Mouse (Mus musculus): Measurements from ENCODE around the gene Timp2.
"Not testable (repeated sequence)": the region's sequence is repeated elsewhere in the genome, so short reads cannot be mapped to it uniquely, and the experiment has no call there.

Timp2 gene

DNA sequence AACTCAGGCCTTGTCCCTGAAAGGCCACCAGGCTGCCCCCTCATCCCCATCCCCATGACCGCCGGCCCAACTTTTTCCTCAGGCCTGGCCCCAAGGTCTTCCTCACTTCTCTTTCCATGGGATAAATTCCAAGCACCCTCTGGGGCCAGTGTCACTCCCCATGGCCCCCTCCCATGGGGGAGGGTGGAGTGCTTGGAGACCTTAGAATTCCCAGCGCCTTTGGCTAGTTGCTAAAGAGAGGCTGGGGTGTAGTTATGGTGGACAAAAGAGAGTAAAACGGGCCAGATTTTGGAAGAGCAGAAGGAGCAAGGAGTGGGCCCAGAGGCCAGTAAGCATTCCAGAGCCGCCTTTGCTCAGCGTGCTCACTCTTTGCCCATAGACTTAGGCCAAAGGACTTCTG lies at the start of gene Timp2:
TSS of gene Timp2 (minus strand) at position 101 of the 400 bp plus-strand sequence.
- peak in 1 of 2 experiments; percentile 38 for DNase-seq (ENCODE audit: low spot score in 2 of 2)

GRCm38 (mm10) chr11:118405311-118405710 lies 49.8 kb upstream of the Timp2 start:
- DNase-seq (ENCODE audit: low spot score in 2 of 2) = no peak

GRCm38 (mm10) chr11:118403951-118404899 lies 48.7 kb upstream of the Timp2 start:
- DNase-seq (ENCODE audit: low spot score in 2 of 2) = no peak

- DNase-seq (ENCODE audit: low spot score in 2 of 2) = no peak
These were observed 47.6 kb upstream of the Timp2 start for GRCm38 (mm10) chr11:118403183-118403582.

DNA sequence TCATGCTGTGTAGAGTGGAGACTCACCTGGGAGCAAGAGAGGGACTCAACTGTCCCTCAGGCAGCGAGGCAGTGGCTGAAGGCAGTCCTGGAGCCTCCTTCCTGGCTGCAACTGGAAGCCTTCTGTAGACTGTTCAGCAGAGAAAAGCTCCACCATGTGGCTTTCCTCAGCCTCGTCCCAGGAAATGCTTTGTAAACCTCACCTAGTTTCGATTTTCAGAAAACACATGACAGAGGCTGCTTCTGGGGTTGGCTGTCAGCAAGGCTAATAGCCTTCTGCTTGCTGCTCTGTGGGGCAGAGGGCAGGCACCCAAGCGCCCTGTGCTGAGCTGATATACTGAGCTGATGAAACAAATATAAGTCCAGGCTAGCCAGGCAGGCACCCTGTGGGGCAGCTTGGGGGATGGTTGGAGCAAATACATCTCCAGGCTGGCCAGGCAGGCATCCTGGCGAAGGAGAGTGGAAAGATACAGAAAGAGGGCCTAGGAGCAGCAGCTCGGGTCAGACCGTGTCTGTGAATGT lies 46.3 kb upstream of the Timp2 start, which contains the start of gene Lgals3bp:
TSS of gene Lgals3bp (minus strand) at position 333 of the 521 bp plus-strand sequence.
- peak; percentile 62 to 70 for DNase-seq (ENCODE audit: low spot score in 2 of 2)

DNA sequence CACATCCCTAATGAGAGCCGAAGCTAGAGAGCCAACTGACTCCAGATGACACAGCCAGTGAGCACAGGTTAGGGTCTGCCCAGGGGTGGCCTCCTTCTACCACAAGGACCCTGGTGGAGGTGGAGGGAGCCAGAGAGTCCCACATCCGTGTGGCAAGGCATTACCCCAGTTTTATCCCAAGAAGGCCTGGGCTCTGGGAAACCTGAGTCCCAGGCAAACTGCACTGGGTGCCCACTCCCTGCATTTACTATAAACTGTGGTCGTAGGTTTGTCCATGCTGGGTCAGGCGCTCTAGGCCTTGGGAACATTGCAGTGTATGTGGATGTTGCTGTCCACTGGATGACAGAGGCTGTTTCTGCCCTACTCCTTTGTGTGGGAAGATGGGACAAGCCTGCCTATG lies 45.7 kb upstream of the Timp2 start:
- no peak for DNase-seq (ENCODE audit: low spot score in 2 of 2)

- DNase-seq (ENCODE audit: low spot score in 2 of 2) = no peak
These were observed 45.0 kb upstream of the Timp2 start for GRCm38 (mm10) chr11:118400566-118400936.

DNA sequence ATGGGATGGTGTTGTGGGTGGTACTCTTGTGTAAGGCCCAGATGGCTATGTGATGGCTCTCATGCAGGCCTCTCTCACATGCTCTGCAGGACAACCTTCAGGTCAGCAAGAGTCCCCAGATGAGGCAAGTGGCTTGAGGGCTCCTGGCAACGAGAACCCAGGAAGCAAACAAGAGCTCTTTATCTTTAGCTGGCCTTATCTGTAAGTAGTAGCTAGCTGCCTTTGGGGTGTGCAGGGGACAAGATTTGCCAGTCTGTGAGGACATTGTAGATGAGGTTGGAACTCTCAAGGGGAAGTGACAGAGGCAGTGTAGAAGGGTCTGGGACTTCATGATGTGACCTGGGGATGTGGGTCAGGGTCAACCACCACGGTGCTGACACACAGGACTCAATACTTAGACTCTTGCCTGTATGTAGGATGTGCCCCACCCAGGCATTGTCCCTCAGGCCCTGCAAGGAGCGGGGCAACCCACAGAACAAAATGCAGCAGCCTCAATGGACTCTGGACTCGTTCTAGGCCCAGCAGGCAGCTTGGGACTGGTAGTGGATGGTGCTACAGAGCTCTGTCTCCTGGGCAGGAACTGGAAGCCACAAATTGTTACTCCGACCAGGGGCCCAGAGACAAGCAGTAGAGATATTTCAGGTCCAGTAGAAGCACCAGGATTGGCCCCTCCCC lies 44.5 kb upstream of the Timp2 start:
- DNase-seq (ENCODE audit: low spot score in 2 of 2) = no peak

DNA sequence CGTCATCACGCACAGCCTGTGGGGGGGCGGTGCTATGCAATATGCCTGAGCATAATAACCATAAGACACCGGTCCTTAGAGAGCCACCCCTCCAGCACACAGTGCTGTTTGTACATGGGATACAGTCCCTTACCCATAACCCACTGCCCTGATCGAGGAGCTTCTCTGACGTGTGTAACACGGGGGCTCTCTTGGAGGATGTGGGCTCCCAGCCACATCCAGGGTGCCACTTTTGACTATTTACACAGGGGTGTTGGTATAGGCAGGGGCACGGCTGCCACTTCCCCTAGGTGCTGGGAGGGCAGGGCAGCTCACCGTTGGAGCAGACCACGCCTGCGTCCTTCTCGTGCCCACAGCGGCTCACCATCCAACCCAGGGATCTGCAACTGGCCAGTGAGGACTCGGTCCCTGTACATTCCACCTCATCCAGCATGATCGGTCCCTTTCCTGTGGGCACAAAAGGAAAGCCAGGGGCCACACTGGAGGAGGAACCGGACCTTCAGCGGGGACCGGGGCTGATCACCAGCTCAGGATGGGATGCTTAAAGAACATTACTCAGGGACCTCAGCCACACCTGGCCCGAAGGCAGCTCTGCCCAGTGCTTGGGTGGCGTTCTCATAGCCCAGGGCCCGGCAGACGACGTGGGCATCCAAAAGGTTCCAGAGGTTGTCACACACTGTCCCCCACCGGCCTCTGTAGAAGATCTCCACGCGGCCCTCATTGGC lies 42.4 kb upstream of the Timp2 start:
- no peak for DNase-seq (ENCODE audit: low spot score in 2 of 2)

- no peak for DNase-seq (ENCODE audit: low spot score in 2 of 2)
These were observed 39.0 kb upstream of the Timp2 start for GRCm38 (mm10) chr11:118394538-118394937.

GRCm38 (mm10) chr11:118393991-118394390 lies 38.5 kb upstream of the Timp2 start:
- no peak for DNase-seq (ENCODE audit: low spot score in 2 of 2)

- DNase-seq (ENCODE audit: low spot score in 2 of 2) = not testable (repeated sequence)
These were observed 32.3 kb upstream of the Timp2 start for GRCm38 (mm10) chr11:118387816-118388215.

- DNase-seq (ENCODE audit: low spot score in 2 of 2) = peak; percentile 56 to 84
These were observed 23.9 kb upstream of the Timp2 start for GRCm38 (mm10) chr11:118379251-118380009.

DNA sequence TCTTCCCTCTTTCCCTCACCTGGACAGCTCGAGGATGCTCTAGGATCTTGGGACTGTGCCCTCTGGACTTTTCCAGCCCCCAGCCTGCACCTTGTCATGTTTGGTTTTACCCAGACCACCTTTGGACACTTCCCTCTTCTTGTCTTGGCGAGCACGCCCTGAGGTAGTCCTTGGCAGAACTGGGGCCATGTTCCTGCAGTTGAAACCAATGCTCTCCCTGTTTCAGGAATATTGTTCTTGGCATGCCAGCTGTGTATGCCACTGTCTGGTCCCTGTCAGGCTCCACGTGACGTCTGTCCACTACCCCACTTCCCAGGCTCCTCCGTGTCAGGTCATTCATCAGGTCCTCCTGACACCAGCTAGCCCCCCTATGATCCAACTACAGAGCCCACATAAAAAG lies 23.1 kb upstream of the Timp2 start:
- DNase-seq (ENCODE audit: low spot score in 2 of 2) = no peak

- not testable (repeated sequence) for DNase-seq (ENCODE audit: low spot score in 2 of 2)
These were observed 20.8 kb upstream of the Timp2 start for GRCm38 (mm10) chr11:118376323-118376722.

DNA sequence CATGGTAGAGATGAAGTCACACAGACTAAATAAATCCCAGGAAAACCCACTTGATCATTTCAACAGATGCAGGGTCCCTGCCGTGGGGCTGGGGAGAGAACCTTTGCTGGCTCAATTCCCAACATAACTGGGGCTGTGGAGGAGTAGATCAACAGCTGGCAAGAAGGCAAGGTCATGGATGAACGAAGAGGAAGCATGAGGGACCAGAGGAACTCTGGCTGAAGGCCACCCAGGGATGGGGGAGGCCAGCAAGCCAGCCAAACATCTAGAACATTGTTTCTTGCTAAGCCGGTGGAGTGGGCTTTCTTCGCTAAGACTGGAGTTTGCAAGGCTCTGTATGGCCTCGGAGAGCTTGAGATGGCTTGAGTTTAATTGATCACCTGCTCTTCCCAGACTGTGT lies 20.3 kb upstream of the Timp2 start:
- no peak for DNase-seq (ENCODE audit: low spot score in 2 of 2)

DNA sequence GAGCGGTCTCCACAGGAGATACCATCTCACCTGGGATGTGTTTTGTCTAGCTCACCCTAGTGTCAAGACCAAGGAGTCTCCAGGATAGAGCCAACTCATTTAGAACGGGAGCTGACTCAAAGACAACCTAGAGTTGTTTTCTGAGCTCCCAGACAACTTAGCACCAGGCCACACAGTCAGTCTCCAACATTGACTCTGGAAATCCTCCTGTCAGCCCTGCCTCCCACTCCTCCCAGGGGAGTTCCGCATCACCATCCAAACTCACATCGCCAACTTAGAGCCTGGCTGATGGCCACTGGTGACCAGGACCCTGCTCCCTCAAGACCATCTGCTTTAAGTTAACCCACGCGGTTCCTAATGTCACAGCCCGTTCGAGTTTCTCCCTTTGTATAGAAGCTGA lies 19.9 kb upstream of the Timp2 start:
- DNase-seq (ENCODE audit: low spot score in 2 of 2) = no peak

DNA sequence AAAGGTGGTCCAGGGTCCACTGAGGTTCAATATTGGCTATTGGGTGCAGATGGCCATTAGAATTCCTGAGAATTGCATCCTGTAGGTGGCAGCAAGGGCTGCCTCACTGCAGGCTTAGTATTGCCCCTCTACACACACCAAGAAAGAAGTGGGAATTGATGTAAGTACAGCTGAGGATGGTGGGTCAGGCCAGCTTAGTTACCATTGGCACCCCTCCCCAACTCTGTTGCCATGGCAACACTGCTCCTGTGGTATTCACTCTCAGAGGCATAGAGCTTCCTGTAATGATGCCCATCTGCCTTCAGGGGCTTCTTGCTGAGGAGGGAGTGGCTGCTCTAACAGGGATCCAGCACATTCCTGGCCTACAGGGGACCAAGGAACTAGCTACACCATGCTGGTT lies 19.5 kb upstream of the Timp2 start:
- DNase-seq (ENCODE audit: low spot score in 2 of 2) = no peak

DNA sequence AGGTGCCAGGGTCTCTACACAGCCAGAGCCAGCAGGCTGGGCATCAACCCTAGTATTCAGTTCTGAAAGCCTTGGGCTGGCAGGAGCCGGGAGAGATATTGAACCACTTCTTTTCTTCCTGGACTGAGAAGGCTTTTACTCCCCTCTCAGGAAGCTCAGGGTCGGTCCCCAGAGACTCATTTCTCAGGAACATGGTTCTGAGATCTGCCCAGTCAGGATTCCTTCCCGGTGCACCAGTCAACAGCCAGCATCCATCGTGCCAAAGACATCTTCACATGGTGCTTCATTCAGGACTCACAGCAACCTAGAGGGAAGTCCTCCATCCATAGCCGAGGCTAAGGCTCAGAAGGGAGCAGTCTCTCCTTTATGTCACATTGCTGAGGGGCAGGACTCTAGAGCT lies 19.0 kb upstream of the Timp2 start:
- no peak for DNase-seq (ENCODE audit: low spot score in 2 of 2)

- no peak for DNase-seq (ENCODE audit: low spot score in 2 of 2)
These were observed 17.1 kb upstream of the Timp2 start for GRCm38 (mm10) chr11:118372641-118373040.

DNA sequence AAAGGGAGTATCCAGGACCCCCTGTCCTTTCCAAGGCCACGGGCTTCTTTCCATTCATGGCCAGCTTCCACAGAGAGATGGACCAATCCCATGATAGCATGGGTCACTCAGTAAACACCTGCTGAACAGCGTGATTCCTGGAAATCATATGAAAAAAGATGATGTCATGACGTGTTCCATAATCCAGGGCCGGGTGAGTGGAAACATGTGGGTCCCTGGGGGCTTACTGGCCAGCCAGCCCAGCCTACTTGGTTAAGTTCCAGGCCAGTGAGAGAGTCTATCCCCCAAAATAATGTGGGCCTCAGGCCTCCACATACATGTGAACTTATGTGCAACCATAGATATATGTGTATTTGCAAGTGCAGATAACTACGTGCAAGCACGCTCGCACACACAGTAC lies 16.3 kb upstream of the Timp2 start:
- no peak for DNase-seq (ENCODE audit: low spot score in 2 of 2)
